Mouse (Mus musculus): ENCODE measurements around the gene Foxi1. TPM values are rescaled to one million over a fixed set of nuclear protein-coding genes. Genes with fewer than 3 reads are reported as not detected.

Gene Foxi1
- polyA plus RNA-seq, 1 experiment from 2014 or later: not detected

GRCm38 (mm10) chr11:34194158-34194941, 13.5 kb downstream of the Foxi1 start:
- Histone ChIP-seq H3K4me1 (replicated peaks) (no peaks in the 10 kb centered on the region), H3K9ac (no peak overlapping the region), H3K4me2 (no peak overlapping the region), H3K9me3 (no peaks in the 10 kb centered on the region), H3K27me3 (no peaks in the 10 kb centered on the region), H3K36me3 (no peaks in the 10 kb centered on the region), H3K27ac (replicated peaks) (no peak overlapping the region), H3K4me3 (no peak overlapping the region)
- no peak for ATAC-seq (ENCODE audit: low read depth)
- WGBS: 71% methylated on average over 9 of the region's 9 CpGs

- H3K27ac ChIP-seq (replicated peaks): no peak overlapping the region
- no peaks in the 10 kb centered on the region for H3K4me1 ChIP-seq (replicated peaks)
- H3K9me3 ChIP-seq: no peaks in the 10 kb centered on the region
- H3K27me3 ChIP-seq: no peaks in the 10 kb centered on the region
- 52% methylated on average over 3 of the region's 3 CpGs for WGBS
- no peak overlapping the region for H3K4me2 ChIP-seq
- ATAC-seq (ENCODE audit: low read depth): no peak
- no peak overlapping the region for H3K4me3 ChIP-seq
- no peak overlapping the region for H3K9ac ChIP-seq
- H3K36me3 ChIP-seq: no peaks in the 10 kb centered on the region
Measured at GRCm38 (mm10) chr11:34193658-34194057, 14.2 kb downstream of the Foxi1 start.

GRCm38 (mm10) chr11:34184266-34184665, 23.6 kb downstream of the Foxi1 start:
- Histone ChIP-seq H3K9me3 (no peaks in the 10 kb centered on the region), H3K27me3 (no peaks in the 10 kb centered on the region), H3K4me2 (no peak overlapping the region), H3K27ac (replicated peaks) (no peak overlapping the region), H3K36me3 (no peaks in the 10 kb centered on the region), H3K4me1 (replicated peaks) (peaks cover 15% of the 10 kb centered on the region), H3K9ac (no peak overlapping the region), H3K4me3 (no peak overlapping the region)
- 82% methylated on average over 2 of the region's 2 CpGs for WGBS
- no peak for ATAC-seq (ENCODE audit: low read depth)

- peaks cover 15% of the 10 kb centered on the region for H3K4me1 ChIP-seq (replicated peaks)
- H3K9me3 ChIP-seq: no peaks in the 10 kb centered on the region
Measured at GRCm38 (mm10) chr11:34181214-34182117, 26.4 kb downstream of the Foxi1 start.

GRCm38 (mm10) chr11:34178752-34179151, 29.1 kb downstream of the Foxi1 start:
- Histone ChIP-seq H3K4me3 (no peak overlapping the region), H3K27ac (replicated peaks) (no peak overlapping the region), H3K27me3 (no peaks in the 10 kb centered on the region), H3K4me2 (no peak overlapping the region), H3K36me3 (no peaks in the 10 kb centered on the region), H3K4me1 (replicated peaks) (peaks cover 15% of the 10 kb centered on the region), H3K9ac (no peak overlapping the region), H3K9me3 (no peaks in the 10 kb centered on the region)
- 82% methylated on average over 2 of the region's 2 CpGs for WGBS
- no peak for ATAC-seq (ENCODE audit: low read depth)

More at GRCm38 (mm10) chr11:34181214-34182117, 26.4 kb downstream of the Foxi1 start:
- peak overlapping the region; percentile 67 for H3K27ac ChIP-seq (replicated peaks)
- H3K4me3 ChIP-seq: no peak overlapping the region
- H3K27me3 ChIP-seq: no peaks in the 10 kb centered on the region
- peak; percentile 94 for ATAC-seq (ENCODE audit: low read depth)
- no peak overlapping the region for H3K4me2 ChIP-seq
- H3K9ac ChIP-seq: no peak overlapping the region
- H3K36me3 ChIP-seq: no peaks in the 10 kb centered on the region
- WGBS: 24% methylated on average over 8 of the region's 8 CpGs

GRCm38 (mm10) chr11:34176371-34176770, 31.5 kb downstream of the Foxi1 start:
- no peaks in the 10 kb centered on the region for H3K27me3 ChIP-seq
- no peak overlapping the region for H3K4me3 ChIP-seq
- H3K9me3 ChIP-seq: no peaks in the 10 kb centered on the region
- H3K4me1 ChIP-seq (replicated peaks): peaks cover 5% of the 10 kb centered on the region
- no peak overlapping the region for H3K27ac ChIP-seq (replicated peaks)
- ATAC-seq (ENCODE audit: low read depth): no peak
- H3K9ac ChIP-seq: no peak overlapping the region
- no peak overlapping the region for H3K4me2 ChIP-seq
- 90% methylated on average over 1 of the region's 1 CpGs for WGBS
- H3K36me3 ChIP-seq: no peaks in the 10 kb centered on the region

- H3K9me3 ChIP-seq: no peaks in the 10 kb centered on the region
- H3K4me3 ChIP-seq: no peak overlapping the region
- H3K27ac ChIP-seq (replicated peaks): no peak overlapping the region
- H3K9ac ChIP-seq: no peak overlapping the region
- no peaks in the 10 kb centered on the region for H3K36me3 ChIP-seq
- no peak for ATAC-seq (ENCODE audit: low read depth)
- H3K27me3 ChIP-seq: no peaks in the 10 kb centered on the region
- no peaks in the 10 kb centered on the region for H3K4me1 ChIP-seq (replicated peaks)
- 89% methylated on average over 1 of the region's 1 CpGs for WGBS
- H3K4me2 ChIP-seq: no peak overlapping the region
Measured at GRCm38 (mm10) chr11:34171221-34171620, 36.7 kb downstream of the Foxi1 start.

GRCm38 (mm10) chr11:34169464-34169894, 38.4 kb downstream of the Foxi1 start:
- H3K27ac ChIP-seq (replicated peaks): no peak overlapping the region
- H3K27me3 ChIP-seq: no peaks in the 10 kb centered on the region
- no peaks in the 10 kb centered on the region for H3K9me3 ChIP-seq
- no peak overlapping the region for H3K9ac ChIP-seq
- ATAC-seq (ENCODE audit: low read depth): no peak
- no peak overlapping the region for H3K4me2 ChIP-seq
- no peak overlapping the region for H3K4me3 ChIP-seq
- H3K36me3 ChIP-seq: no peaks in the 10 kb centered on the region
- H3K4me1 ChIP-seq (replicated peaks): no peaks in the 10 kb centered on the region
- WGBS: 51% methylated on average over 5 of the region's 5 CpGs

- H3K9ac ChIP-seq: no peak overlapping the region
- H3K9me3 ChIP-seq: no peaks in the 10 kb centered on the region
- no peak overlapping the region for H3K27ac ChIP-seq (replicated peaks)
- no peak overlapping the region for H3K4me2 ChIP-seq
- H3K36me3 ChIP-seq: no peaks in the 10 kb centered on the region
- ATAC-seq (ENCODE audit: low read depth): no peak
- H3K27me3 ChIP-seq: no peaks in the 10 kb centered on the region
- no peak overlapping the region for H3K4me3 ChIP-seq
- WGBS: 88% methylated on average over 4 of the region's 4 CpGs
- no peaks in the 10 kb centered on the region for H3K4me1 ChIP-seq (replicated peaks)
Measured at GRCm38 (mm10) chr11:34166392-34166791, 41.5 kb downstream of the Foxi1 start.

GRCm38 (mm10) chr11:34165278-34165677, 42.6 kb downstream of the Foxi1 start:
- WGBS: 96% methylated on average over 11 of the region's 11 CpGs
- H3K36me3 ChIP-seq: no peaks in the 10 kb centered on the region
- H3K4me1 ChIP-seq (replicated peaks): no peaks in the 10 kb centered on the region
- no peak for ATAC-seq (ENCODE audit: low read depth)
- H3K9ac ChIP-seq: no peak overlapping the region
- no peak overlapping the region for H3K27ac ChIP-seq (replicated peaks)
- no peaks in the 10 kb centered on the region for H3K27me3 ChIP-seq
- no peak overlapping the region for H3K4me2 ChIP-seq
- no peaks in the 10 kb centered on the region for H3K9me3 ChIP-seq
- no peak overlapping the region for H3K4me3 ChIP-seq

- no peak overlapping the region for H3K27ac ChIP-seq (replicated peaks)
- no peak overlapping the region for H3K4me3 ChIP-seq
- no peak for ATAC-seq (ENCODE audit: low read depth)
- H3K36me3 ChIP-seq: no peaks in the 10 kb centered on the region
- H3K27me3 ChIP-seq: no peaks in the 10 kb centered on the region
- H3K4me1 ChIP-seq (replicated peaks): no peaks in the 10 kb centered on the region
- no peaks in the 10 kb centered on the region for H3K9me3 ChIP-seq
- WGBS: 83% methylated on average over 9 of the region's 9 CpGs
- H3K9ac ChIP-seq: no peak overlapping the region
- H3K4me2 ChIP-seq: no peak overlapping the region
Measured at GRCm38 (mm10) chr11:34158916-34159315, 49.0 kb downstream of the Foxi1 start.

GRCm38 (mm10) chr11:34155235-34155634, 52.7 kb downstream of the Foxi1 start:
- Histone ChIP-seq H3K27ac (replicated peaks) (no peak overlapping the region), H3K4me3 (no peak overlapping the region), H3K4me1 (replicated peaks) (no peaks in the 10 kb centered on the region), H3K4me2 (no peak overlapping the region), H3K9ac (no peak overlapping the region), H3K9me3 (no peaks in the 10 kb centered on the region), H3K27me3 (no peaks in the 10 kb centered on the region), H3K36me3 (no peaks in the 10 kb centered on the region)
- WGBS: 89% methylated on average over 7 of the region's 7 CpGs
- no peak for ATAC-seq (ENCODE audit: low read depth)
